Mouse (Mus musculus) midbrain, postnatal 0 days (tissue): ENCODE measurements around the gene Lep. TPM values are rescaled to one million over a fixed set of nuclear protein-coding genes. Genes with fewer than 3 reads are reported as not detected.

Experiments
- ATAC-seq: fragments of 200-750 bp; cut with Nextera tagmentation; 2 replicates; pipeline ENCODE4 v1.8.0; 2017; ENCODE audit warnings: moderate number of reproducible peaks, mild to moderate bottlenecking, moderate TSS enrichment, moderate library complexity; ENCODE audit not compliant: low FRiP score
- DNase-seq: peaks from one replicate; pipeline ENCODE4 v3.0.0-alpha.2; 2015; ENCODE audit warnings: low spot score
- H3K27ac ChIP-seq: fragments of 300-500 bp; sonication (generic); 2 replicates; pipeline ENCODE4 v1.5.1; 2014; ENCODE audit warnings: low read depth, mild to moderate bottlenecking, low read length, mixed read lengths
- H3K27me3 ChIP-seq: fragments of 300-500 bp; sonication (generic); 2 replicates; pipeline ENCODE4 v1.6.1; 2014; ENCODE audit warnings: low read length, control low read depth, mixed read lengths; ENCODE audit not compliant: insufficient read depth
- H3K36me3 ChIP-seq: fragments of 300-500 bp; sonication (generic); 2 replicates; pipeline ENCODE4 v1.6.1; 2014; ENCODE audit warnings: low read length, control low read depth, mixed read lengths; ENCODE audit not compliant: insufficient read depth
- H3K4me1 ChIP-seq: fragments of 300-500 bp; sonication (generic); 2 replicates; pipeline ENCODE4 v1.6.1; 2014; ENCODE audit warnings: mild to moderate bottlenecking, control low read depth, antibody characterized with exemption, low read length, mixed read lengths; ENCODE audit not compliant: insufficient read depth
- H3K4me2 ChIP-seq: fragments of 300-500 bp; sonication (generic); 2 replicates; pipeline ENCODE4 v1.6.1; 2014; ENCODE audit warnings: low read depth, mild to moderate bottlenecking, low read length, mixed read lengths; ENCODE audit not compliant: poor library complexity, severe bottlenecking
- H3K4me3 ChIP-seq: fragments of 300-500 bp; sonication (generic); 2 replicates; pipeline ENCODE4 v1.5.1; 2014; ENCODE audit warnings: low read depth, mild to moderate bottlenecking, low read length, moderate library complexity
- H3K9ac ChIP-seq: fragments of 300-500 bp; sonication (generic); replicated peaks from 2 replicates; pipeline ENCODE4 v1.6.1; 2014; ENCODE audit warnings: mild to moderate bottlenecking, low read length, moderate library complexity, mixed read lengths; ENCODE audit not compliant: poor library complexity, severe bottlenecking
- H3K9me3 ChIP-seq: fragments of 300-500 bp; sonication (generic); 2 replicates; pipeline ENCODE4 v1.6.1; 2016; ENCODE audit warnings: low read length, control low read depth
- CTCF ChIP-seq: IDR thresholded peaks from 2 replicates; pipeline ENCODE4 v1.5.1; 2016; ENCODE audit warnings: antibody characterized with exemption, mild to moderate bottlenecking
- WGBS: fragments of 180-500 bp; shearing (Covaris S2); extraction: QIAGEN DNeasy Blood & Tissue Kit; methylation state at CpG from one replicate; pipeline ENCODE4 v1.1.7; 2014; 5-methylcytosine and 5-hydroxymethylcytosine counted together
- polyA plus RNA-seq: library from polyadenylated mRNA; unstranded; fragments of >200 nt; fragmentation: Nextera tagmentation; extraction: Ambion mirVana; gene quantifications from 2 replicates; pipeline ENCODE4 v1.2.1, GENCODE M21; 2015
- total RNA-seq: library from RNA; depleted of rRNA; stranded (reverse); fragments of >200 nt; gene quantifications from 2 replicates; pipeline ENCODE4 v1.2.3, GENCODE M21; 2014

The Lep gene
- total and polyA plus RNA-seq, 2 experiments from 2014 or later, result not detected

- ATAC-seq (no peak), DNase-seq (no peak)
- Histone ChIP-seq H3K36me3 (no peaks in the 10 kb centered on the region), H3K9ac (no peak overlapping the region), H3K4me2 (no peak overlapping the region), H3K27ac (0 out of 2 replicates have a peak overlapping the region, but pooled peaks have one; percentile 26), H3K4me1 (peaks cover 17% of the 10 kb centered on the region), H3K27me3 (no peaks in the 10 kb centered on the region), H3K9me3 (no peaks in the 10 kb centered on the region), H3K4me3 (no peak overlapping the region)
- 80% methylated on average over 7 of the region's 7 CpGs for whole genome bisulfite sequencing
- no peak for TF ChIP-seq CTCF
Observed at GRCm38 (mm10) chr6:29053181-29053580, 6.8 kb upstream of the Lep start.

- TF ChIP-seq CTCF, result no peak
Observed at GRCm38 (mm10) chr6:29056377-29056776, 3.6 kb upstream of the Lep start.

GRCm38 (mm10) chr6:29066389-29066790 is 6.4 kb downstream of the Lep start:
- Histone ChIP-seq H3K4me3 (no peak overlapping the region), H3K36me3 (no peaks in the 10 kb centered on the region), H3K27ac (no peak overlapping the region), H3K27me3 (no peaks in the 10 kb centered on the region), H3K4me1 (no peaks in the 10 kb centered on the region), H3K9me3 (no peaks in the 10 kb centered on the region), H3K4me2 (no peak overlapping the region), H3K9ac (no peak overlapping the region)
- WGBS, result 81% methylated on average over 8 of the region's 8 CpGs
- ATAC-seq (no peak), DNase-seq (no peak)
- no peak for TF ChIP-seq CTCF

More at GRCm38 (mm10) chr6:29056377-29056776, 3.6 kb upstream of the Lep start:
- H3K9me3 ChIP-seq, result no peaks in the 10 kb centered on the region
- no peak overlapping the region for H3K4me3 ChIP-seq
- ATAC-seq (no peak), DNase-seq (no peak)
- H3K27me3 ChIP-seq, result no peaks in the 10 kb centered on the region
- 84% methylated on average over 7 of the region's 7 CpGs for WGBS
- no peak overlapping the region for H3K4me2 ChIP-seq
- peaks cover 7% of the 10 kb centered on the region for H3K4me1 ChIP-seq
- no peaks in the 10 kb centered on the region for H3K36me3 ChIP-seq
- no peak overlapping the region for H3K9ac ChIP-seq
- no peak overlapping the region for H3K27ac ChIP-seq

- 82% methylated on average over 4 of the region's 4 CpGs for WGBS
- DNase-seq, result no peak
- no peaks in the 10 kb centered on the region for H3K4me1 ChIP-seq
- ATAC-seq, result no peak
- H3K9ac ChIP-seq, result no peak overlapping the region
- H3K36me3 ChIP-seq, result no peaks in the 10 kb centered on the region
- no peaks in the 10 kb centered on the region for H3K27me3 ChIP-seq
- H3K4me2 ChIP-seq, result no peak overlapping the region
- H3K4me3 ChIP-seq, result no peak overlapping the region
- H3K9me3 ChIP-seq, result no peaks in the 10 kb centered on the region
- no peak for TF ChIP-seq CTCF
- H3K27ac ChIP-seq, result no peak overlapping the region
Observed at GRCm38 (mm10) chr6:29072258-29072657, 12.2 kb downstream of the Lep start.

- no peak for TF ChIP-seq CTCF
Observed at GRCm38 (mm10) chr6:29073462-29074132, 13.6 kb downstream of the Lep start.

GRCm38 (mm10) chr6:29074133-29074469 is 14.1 kb downstream of the Lep start:
- Histone ChIP-seq H3K4me3 (no peak overlapping the region), H3K27me3 (no peaks in the 10 kb centered on the region), H3K4me1 (no peaks in the 10 kb centered on the region), H3K9me3 (no peaks in the 10 kb centered on the region), H3K4me2 (no peak overlapping the region), H3K27ac (no peak overlapping the region), H3K36me3 (no peaks in the 10 kb centered on the region), H3K9ac (no peak overlapping the region)
- TF ChIP-seq CTCF, result no peak
- ATAC-seq (no peak), DNase-seq (no peak)

More at GRCm38 (mm10) chr6:29073462-29074132, 13.6 kb downstream of the Lep start:
- Histone ChIP-seq H3K27ac (no peak overlapping the region), H3K9ac (no peak overlapping the region), H3K27me3 (no peaks in the 10 kb centered on the region), H3K4me1 (no peaks in the 10 kb centered on the region), H3K4me2 (no peak overlapping the region), H3K36me3 (no peaks in the 10 kb centered on the region), H3K4me3 (no peak overlapping the region), H3K9me3 (no peaks in the 10 kb centered on the region)
- 68% methylated on average over 11 of the region's 11 CpGs for WGBS
- ATAC-seq, result no peak
- peak; percentile 33 for DNase-seq
